Mouse (Mus musculus): ENCODE measurements around the gene Apobec1.

DNA sequence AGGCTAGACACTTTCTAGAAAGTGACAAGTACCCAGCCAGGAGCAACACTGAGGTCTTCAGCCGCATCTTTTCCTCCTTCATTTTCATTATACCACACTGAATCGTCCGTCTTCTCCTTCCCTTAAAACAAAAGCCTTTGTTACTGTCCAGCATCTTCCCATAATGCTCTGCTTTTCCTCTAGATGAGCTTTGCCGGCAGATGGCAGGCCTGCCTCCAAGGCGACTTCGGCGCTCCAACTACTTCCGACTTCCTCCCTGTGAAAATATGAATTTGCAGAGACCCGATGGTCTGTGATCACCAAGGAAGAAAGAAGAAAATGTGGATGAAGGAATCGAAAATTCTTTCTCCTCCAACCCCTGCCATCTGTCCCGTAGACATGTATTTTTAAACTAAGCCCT, 74.1 kb downstream of the Apobec1 start:
- no peak for TF ChIP-seq CTCF (IDR thresholded peaks at IDR 0.05 in 2 of 3, conservative IDR thresholded peaks at IDR 0.05 in 1 of 3; ENCODE audit: control insufficient read depth in 1 of 3, insufficient read depth in 1 of 3, low read depth in 2 of 3, low read length in 3 of 3, poor library complexity in 1 of 3, severe bottlenecking in 1 of 3)
- no peak for TF ChIP-seq SIN3A (IDR thresholded peaks at IDR 0.05; ENCODE audit: low read length)
- no peak for TF ChIP-seq MYB (IDR thresholded peaks at IDR 0.05; ENCODE audit: low read depth, low read length)
- TF ChIP-seq KAT2A (conservative IDR thresholded peaks at IDR 0.05; ENCODE audit: low read depth, low read length), result no peak
- TF ChIP-seq MAFK (IDR thresholded peaks at IDR 0.05; ENCODE audit: borderline replicate concordance, low read depth, low read length), result no peak
- TF ChIP-seq NELFE (IDR thresholded peaks at IDR 0.05; ENCODE audit: low read depth, low read length), result no peak
- no peak for TF ChIP-seq TAL1 (IDR thresholded peaks at IDR 0.05; ENCODE audit: low read length)
- no peak for TF ChIP-seq USF1 (IDR thresholded peaks at IDR 0.05; ENCODE audit: low read depth, low read length)
- TF ChIP-seq BHLHE40 (IDR thresholded peaks at IDR 0.05; ENCODE audit: borderline replicate concordance, low read depth, low read length), result no peak
- TF ChIP-seq MAX (IDR thresholded peaks at IDR 0.05; ENCODE audit: low read length), result no peak
- no peak for TF ChIP-seq ZC3H11A (IDR thresholded peaks at IDR 0.05; ENCODE audit: low read depth, low read length)
- no peak for TF ChIP-seq EP300 (IDR thresholded peaks at IDR 0.05; ENCODE audit: low read depth in 1 of 2, low read length in 2 of 2)
- no peak for TF ChIP-seq RAD21 (IDR thresholded peaks at IDR 0.05; ENCODE audit: low read depth, low read length)

Data from MEL (cell line).